Mouse (Mus musculus) intestine, embryonic 16.5 days (tissue): Measurements from ENCODE around the gene Akap13. TPM values are rescaled to one million over a fixed set of nuclear protein-coding genes. Genes with fewer than 3 reads are reported as not detected.

Experiments
- ATAC-seq: fragments of 200-750 bp; cut with Nextera tagmentation; 2 replicates; pipeline ENCODE4 v1.8.0; 2017; ENCODE audit warnings: moderate TSS enrichment, moderate library complexity
- H3K27ac ChIP-seq: fragments of 300-500 bp; sonication (generic); 2 replicates; pipeline ENCODE4 v1.5.1; 2014; ENCODE audit warnings: mild to moderate bottlenecking, low read length
- H3K27me3 ChIP-seq: fragments of 300-500 bp; sonication (generic); replicated peaks from 2 replicates; pipeline ENCODE4 v1.6.1; 2014; ENCODE audit warnings: low read length, control low read depth, mixed read lengths; ENCODE audit not compliant: control insufficient read depth, insufficient read depth
- H3K36me3 ChIP-seq: fragments of 300-500 bp; sonication (generic); 2 replicates; pipeline ENCODE4 v1.6.1; 2014; ENCODE audit warnings: low read length, control low read depth; ENCODE audit not compliant: control insufficient read depth, insufficient read depth
- H3K4me1 ChIP-seq: fragments of 300-500 bp; sonication (generic); 2 replicates; pipeline ENCODE4 v1.6.1; 2014; ENCODE audit warnings: low read length, control low read depth, mixed read lengths; ENCODE audit not compliant: control insufficient read depth, insufficient read depth
- H3K4me2 ChIP-seq: fragments of 300-500 bp; sonication (generic); 2 replicates; pipeline ENCODE4 v1.6.1; 2014; ENCODE audit warnings: low read depth, low read length, control low read depth
- H3K4me3 ChIP-seq: fragments of 300-500 bp; sonication (generic); 2 replicates; pipeline ENCODE4 v1.5.1; 2014; ENCODE audit warnings: mild to moderate bottlenecking, low read length
- H3K9ac ChIP-seq: fragments of 300-500 bp; sonication (generic); 2 replicates; pipeline ENCODE4 v1.6.1; 2014; ENCODE audit warnings: low read depth, low read length
- H3K9me3 ChIP-seq: fragments of 300-500 bp; sonication (generic); 2 replicates; pipeline ENCODE4 v1.6.1; 2016; ENCODE audit warnings: low read length, control low read depth; ENCODE audit not compliant: control insufficient read depth
- WGBS: fragments of 180-500 bp; shearing (Covaris S2); extraction: QIAGEN DNeasy Blood & Tissue Kit; methylation state at CpG from one replicate; pipeline ENCODE4 v1.1.7; 2014; 5-methylcytosine and 5-hydroxymethylcytosine counted together
- polyA plus RNA-seq: library from polyadenylated mRNA; unstranded; fragments of >200 nt; fragmentation: Nextera tagmentation; extraction: Ambion mirVana; gene quantifications from 2 replicates; pipeline ENCODE4 v1.2.1, GENCODE M21; 2015

The Akap13 gene
- polyA plus RNA-seq, 1 experiment from 2014 or later: 24.9 TPM

DNA sequence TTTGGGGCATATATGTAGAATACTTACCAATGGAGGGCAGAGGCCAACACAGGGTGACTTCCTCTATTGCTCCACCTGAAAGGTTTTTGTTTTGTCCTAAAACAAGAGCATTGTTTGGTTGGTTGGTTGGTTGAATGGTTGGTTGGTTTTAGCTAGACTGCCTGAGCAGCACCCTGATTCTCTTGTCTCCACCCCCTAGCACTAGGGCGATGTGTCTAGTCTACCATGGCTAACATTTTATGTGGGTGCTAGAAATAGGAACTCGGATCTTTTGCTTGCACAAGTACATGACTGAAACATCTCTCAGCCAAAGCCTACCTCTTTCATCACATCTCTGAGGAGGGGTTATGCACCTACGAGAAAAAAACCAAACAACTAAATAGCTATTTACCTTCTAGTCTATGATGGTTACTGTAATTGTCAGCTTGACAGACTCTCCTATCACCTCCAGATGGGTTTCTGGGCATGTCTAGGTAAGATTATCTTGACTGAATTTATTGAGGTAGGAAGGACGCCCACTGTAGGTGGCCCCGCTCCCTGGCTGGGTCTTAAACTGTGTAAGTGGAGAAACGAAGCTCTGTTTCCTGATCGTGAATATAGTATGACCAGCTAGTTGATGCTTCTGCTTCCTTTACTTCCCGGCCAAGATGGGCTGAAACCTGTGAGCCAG is 134.1 kb downstream of the Akap13 start:
- Histone ChIP-seq H3K27ac (no peak overlapping the region), H3K4me2 (no peak overlapping the region), H3K4me3 (no peak overlapping the region), H3K4me1 (no peaks in the 10 kb centered on the region), H3K27me3 (no peaks in the 10 kb centered on the region), H3K36me3 (no peaks in the 10 kb centered on the region; the same call in 1 of the 2 replicates), H3K9me3 (no peaks in the 10 kb centered on the region), H3K9ac (no peak overlapping the region)
- 92% methylated on average over 8 of the region's 8 CpGs for WGBS
- no peak for ATAC-seq

DNA sequence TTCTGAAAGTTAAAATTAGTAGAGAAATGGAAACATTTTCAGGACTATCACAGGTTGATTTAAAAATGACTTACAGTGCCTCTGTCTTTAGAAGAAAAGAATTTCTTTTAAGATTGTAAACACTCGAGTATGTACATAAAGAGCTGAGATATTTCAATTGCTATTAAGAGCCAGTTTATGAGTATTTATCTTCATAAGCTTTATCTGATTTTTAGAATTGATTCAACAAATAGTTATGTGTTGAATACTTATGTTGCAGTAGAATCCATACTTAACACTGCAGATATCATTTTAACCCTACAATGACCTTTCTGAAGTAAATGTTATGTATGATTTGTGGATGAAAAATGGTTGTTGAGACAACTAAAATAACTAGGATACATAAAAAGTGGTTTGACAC is 136.6 kb downstream of the Akap13 start:
- no peaks in the 10 kb centered on the region for H3K36me3 ChIP-seq
- no peaks in the 10 kb centered on the region for H3K9me3 ChIP-seq
- no peak for ATAC-seq
- no peaks in the 10 kb centered on the region for H3K4me1 ChIP-seq
- H3K27me3 ChIP-seq: no peaks in the 10 kb centered on the region
- H3K27ac ChIP-seq: no peak overlapping the region
- 66% methylated on average over 1 of the region's 1 CpGs for WGBS
- no peak overlapping the region for H3K4me3 ChIP-seq
- no peak overlapping the region for H3K4me2 ChIP-seq
- no peak overlapping the region for H3K9ac ChIP-seq

DNA sequence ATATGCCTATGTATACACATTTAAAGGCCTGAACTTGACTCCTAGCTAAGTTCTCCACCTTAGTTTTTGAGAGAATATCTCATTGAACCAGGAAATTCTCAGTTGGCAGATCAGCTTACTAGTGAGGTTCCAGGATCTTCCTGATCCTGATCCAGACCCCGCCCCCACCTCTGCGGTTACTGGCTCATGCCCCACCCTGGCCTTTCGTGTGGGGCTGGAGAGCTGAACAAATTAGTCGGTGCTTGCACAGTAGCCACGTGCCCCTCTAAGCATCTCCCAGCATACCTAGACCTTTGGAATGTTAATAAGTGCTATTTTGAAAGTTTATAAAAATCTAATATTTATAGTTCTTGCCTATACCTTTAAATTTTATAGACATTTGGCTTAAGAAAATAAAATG is 139.5 kb downstream of the Akap13 start:
- peak; percentile 44; the same call in 1 of the 2 replicates for ATAC-seq
- Histone ChIP-seq H3K4me3 (no peak overlapping the region), H3K9me3 (no peaks in the 10 kb centered on the region), H3K9ac (no peak overlapping the region), H3K27me3 (no peaks in the 10 kb centered on the region), H3K4me2 (no peak overlapping the region), H3K27ac (no peak overlapping the region), H3K4me1 (no peaks in the 10 kb centered on the region), H3K36me3 (no peaks in the 10 kb centered on the region)
- 68% methylated on average over 5 of the region's 5 CpGs for WGBS

DNA sequence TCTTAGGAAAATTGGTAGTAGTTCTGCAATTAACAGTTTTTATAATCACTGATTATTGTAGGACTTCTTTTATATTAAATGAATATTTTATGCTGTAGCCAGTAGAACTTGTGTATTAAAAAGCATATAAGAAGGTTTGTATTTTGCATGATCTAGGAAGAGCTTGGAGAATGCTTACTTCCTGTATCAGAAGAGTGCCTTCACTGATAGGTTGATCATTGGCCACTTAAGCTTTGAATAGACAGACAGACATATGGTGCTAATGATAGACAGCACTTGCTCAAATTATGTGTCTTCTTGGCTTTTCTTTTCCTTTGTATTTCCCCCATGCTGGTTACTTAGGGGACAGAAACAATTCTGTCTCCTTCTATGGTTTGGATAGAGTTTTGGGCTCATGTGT is 139.9 kb downstream of the Akap13 start:
- Histone ChIP-seq H3K9ac (no peak overlapping the region), H3K9me3 (no peaks in the 10 kb centered on the region), H3K36me3 (no peaks in the 10 kb centered on the region), H3K4me1 (no peaks in the 10 kb centered on the region), H3K4me3 (no peak overlapping the region), H3K27ac (no peak overlapping the region), H3K27me3 (no peaks in the 10 kb centered on the region), H3K4me2 (no peak overlapping the region)
- ATAC-seq: no peak

DNA sequence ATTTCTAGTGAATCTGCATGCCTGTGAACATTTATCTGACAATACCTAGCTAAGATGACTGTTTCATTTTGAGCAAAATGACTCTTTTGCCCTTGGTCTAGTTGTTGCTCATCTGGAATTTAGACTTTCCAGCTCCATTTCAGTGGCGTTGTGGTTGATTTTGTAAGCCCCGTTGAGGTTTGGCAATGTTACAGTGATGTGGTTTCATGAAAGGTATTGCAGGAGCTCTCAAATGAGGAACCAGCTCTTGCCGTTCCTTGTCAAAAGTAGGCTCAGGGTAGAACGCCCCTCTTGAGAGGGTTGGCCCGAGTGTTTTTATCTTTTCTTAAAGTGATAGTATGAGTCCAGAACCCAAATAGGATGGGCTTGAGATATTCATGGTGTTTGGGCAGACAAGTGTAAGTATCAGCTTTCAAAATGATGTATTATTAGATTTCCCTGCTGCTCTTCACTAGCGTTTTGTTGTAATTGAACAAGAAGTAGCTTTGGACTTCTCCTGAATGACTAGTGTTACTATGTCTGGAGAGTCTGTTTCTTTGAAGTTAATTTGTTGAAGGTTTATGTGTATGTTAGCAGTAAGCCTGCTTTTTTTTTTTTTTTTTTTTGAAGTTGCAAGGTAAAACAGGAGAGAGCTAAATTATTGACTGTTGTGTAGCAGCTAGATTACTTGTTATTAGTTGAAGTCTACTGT is 140.9 kb downstream of the Akap13 start:
- no peaks in the 10 kb centered on the region for H3K9me3 ChIP-seq
- H3K4me2 ChIP-seq: no peak overlapping the region
- no peak overlapping the region for H3K27ac ChIP-seq
- no peaks in the 10 kb centered on the region for H3K36me3 ChIP-seq
- H3K4me3 ChIP-seq: no peak overlapping the region
- no peaks in the 10 kb centered on the region for H3K4me1 ChIP-seq
- no peak for ATAC-seq
- H3K27me3 ChIP-seq: no peaks in the 10 kb centered on the region
- no peak overlapping the region for H3K9ac ChIP-seq
- 64% methylated on average over 6 of the region's 6 CpGs for WGBS

DNA sequence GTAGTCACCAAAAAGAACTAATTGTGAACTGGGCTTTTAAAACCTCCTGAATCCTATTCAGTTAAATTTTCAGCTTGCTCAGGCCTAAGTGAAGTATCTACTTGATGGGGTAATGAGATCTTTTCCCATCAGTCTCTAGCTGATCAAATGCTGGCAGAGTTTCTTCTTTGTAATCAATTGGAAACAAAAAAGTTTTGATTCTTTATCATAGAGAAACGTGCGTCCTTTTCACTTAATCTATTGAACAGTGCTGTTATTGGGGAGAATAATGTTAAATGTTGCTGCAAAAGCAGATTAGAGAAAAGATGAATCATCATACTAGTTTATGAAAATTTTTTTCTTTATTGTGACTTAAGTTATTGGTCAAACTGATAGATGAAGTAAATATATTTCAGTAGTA is 142.5 kb downstream of the Akap13 start:
- no peak for ATAC-seq
- H3K27me3 ChIP-seq: no peaks in the 10 kb centered on the region
- no peaks in the 10 kb centered on the region for H3K9me3 ChIP-seq
- no peak overlapping the region for H3K27ac ChIP-seq
- H3K4me3 ChIP-seq: no peak overlapping the region
- WGBS: 79% methylated on average over 2 of the region's 2 CpGs
- no peaks in the 10 kb centered on the region for H3K4me1 ChIP-seq
- no peaks in the 10 kb centered on the region for H3K36me3 ChIP-seq
- no peak overlapping the region for H3K9ac ChIP-seq
- H3K4me2 ChIP-seq: no peak overlapping the region

DNA sequence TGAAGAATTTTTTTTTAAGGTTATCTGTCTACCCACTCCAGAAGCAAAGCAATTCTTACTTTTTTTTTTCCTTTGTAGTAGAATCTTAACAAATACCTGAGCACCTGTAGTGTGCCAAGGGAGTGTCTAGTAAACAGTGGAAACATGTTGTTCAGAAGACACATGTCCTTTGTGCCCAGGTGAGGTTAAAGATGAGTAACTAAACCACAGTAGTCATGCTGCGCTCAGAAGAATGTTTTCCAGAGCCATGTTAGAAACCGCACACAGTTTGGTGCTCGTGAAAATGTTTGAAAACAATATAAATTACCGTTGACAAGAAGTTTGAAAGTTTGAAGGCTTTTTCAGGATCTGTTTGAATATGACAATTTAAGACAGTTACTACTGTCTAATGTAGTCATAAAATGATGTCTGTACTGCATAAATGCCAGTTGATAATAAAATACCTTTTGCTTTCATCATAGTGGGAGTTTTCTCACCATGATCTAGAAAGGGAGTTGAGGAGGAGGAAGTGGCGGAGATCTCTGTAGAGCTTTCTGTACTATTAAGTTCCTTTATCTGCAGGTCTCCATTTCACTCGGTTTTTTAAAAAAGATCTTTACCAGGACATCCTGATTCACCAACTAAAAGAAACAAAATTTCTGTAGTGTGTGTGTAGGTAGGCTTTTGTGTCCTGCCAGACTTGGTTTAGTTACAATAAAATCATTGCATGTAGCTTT is 145.2 kb downstream of the Akap13 start:
- H3K4me2 ChIP-seq: no peak overlapping the region
- H3K27me3 ChIP-seq: no peaks in the 10 kb centered on the region
- H3K4me1 ChIP-seq: no peaks in the 10 kb centered on the region
- H3K4me3 ChIP-seq: no peak overlapping the region
- ATAC-seq: no peak
- 77% methylated on average over 6 of the region's 6 CpGs for WGBS
- no peak overlapping the region for H3K27ac ChIP-seq
- H3K9ac ChIP-seq: no peak overlapping the region
- no peaks in the 10 kb centered on the region for H3K36me3 ChIP-seq
- H3K9me3 ChIP-seq: no peaks in the 10 kb centered on the region

DNA sequence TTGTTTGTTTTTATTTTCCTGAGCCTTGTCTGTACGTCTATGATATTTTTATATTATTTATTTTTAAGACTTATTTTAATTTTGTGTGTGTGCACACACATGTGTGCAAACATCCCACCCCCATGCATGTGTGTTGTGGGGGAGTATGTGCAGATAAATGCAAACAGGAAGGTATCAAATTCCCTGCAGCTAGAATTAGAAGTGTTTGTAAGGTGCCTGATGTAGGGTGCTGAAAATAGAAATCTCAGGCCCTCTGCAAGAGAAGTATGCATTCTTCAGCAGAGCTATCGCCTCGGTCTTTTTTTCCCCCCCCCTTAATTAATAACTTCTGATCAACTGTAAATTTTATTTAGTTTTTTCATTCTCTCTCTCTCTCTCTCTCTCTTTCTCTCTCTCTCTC is 151.9 kb downstream of the Akap13 start:
- Histone ChIP-seq H3K27me3 (no peaks in the 10 kb centered on the region), H3K4me3 (no peak overlapping the region), H3K36me3 (no peaks in the 10 kb centered on the region; the same call in 1 of the 2 replicates), H3K4me2 (no peak overlapping the region), H3K9ac (no peak overlapping the region), H3K4me1 (peaks cover 28% of the 10 kb centered on the region), H3K27ac (no peak overlapping the region), H3K9me3 (no peaks in the 10 kb centered on the region)
- ATAC-seq: no peak
- WGBS: 73% methylated on average over 3 of the region's 3 CpGs

DNA sequence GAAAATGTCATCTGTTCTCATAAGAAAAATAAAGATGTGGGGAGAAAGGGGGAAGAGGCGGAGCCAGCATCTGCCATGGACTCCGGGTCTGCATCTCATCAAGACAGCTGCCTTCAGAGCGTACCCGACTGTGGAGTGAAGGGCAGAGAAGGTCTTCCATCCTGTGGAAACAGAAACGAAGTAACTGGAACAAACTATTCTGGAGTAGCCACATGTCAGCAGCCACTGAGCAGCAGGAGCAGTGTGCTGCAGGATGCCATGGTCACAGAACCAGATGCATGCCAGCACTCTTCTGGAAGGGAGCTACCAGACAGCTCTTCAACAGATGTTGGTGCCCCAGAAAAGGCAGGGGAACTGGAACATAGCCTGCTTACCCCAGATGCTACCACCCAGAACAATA is 153.4 kb downstream of the Akap13 start:
- Histone ChIP-seq H3K9me3 (no peaks in the 10 kb centered on the region), H3K4me2 (no peak overlapping the region), H3K4me3 (no peak overlapping the region), H3K4me1 (peaks cover 31% of the 10 kb centered on the region), H3K9ac (no peak overlapping the region), H3K36me3 (no peaks in the 10 kb centered on the region; the same call in 1 of the 2 replicates), H3K27ac (0 out of 2 replicates have a peak overlapping the region, but pooled peaks have one; percentile 52), H3K27me3 (no peaks in the 10 kb centered on the region)
- 52% methylated on average over 5 of the region's 5 CpGs for WGBS
- no peak for ATAC-seq
